ENCODE assay signal across 8 mouse cellular contexts in the genomic region with DNA sequence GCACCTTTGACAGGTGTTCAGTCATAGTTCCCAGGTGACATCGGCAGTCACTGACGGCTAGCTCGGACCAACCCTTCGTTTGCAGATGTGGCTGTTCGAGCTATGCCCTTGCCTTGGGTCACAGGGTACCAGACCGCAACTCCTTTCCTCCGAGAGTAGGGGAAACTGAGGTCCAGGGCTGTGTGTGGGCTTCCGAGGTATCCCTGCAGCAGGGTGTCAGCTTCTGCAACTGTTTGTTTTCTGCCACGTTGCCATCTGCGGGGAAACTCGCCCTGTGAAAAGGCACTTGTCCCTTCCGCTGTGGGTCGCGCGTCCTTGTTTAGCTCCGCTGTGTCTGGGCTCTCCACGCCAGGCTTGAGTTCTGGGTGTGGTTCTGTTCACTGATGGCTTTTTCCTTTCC. TPM values are rescaled to one million over a fixed set of nuclear protein-coding genes. Genes with fewer than 3 reads are reported as not detected.
DNase-seq lines count a peak whose midpoint lies in the region; ATAC-seq and TF ChIP-seq lines count a peak whose summit lies in the region.

No protein-coding gene starts in this region.

- H3K27ac ChIP-seq in embryonic facial prominence, embryonic 11.5 days (replicated peaks; ENCODE audit: low read depth, low read length), result no peak overlapping the region
- peak overlapping the region; percentile 86 for H3K27ac ChIP-seq in hindbrain, embryonic 10.5 days
- no peak overlapping the region for H3K27ac ChIP-seq in limb, embryonic 15.5 days
- H3K27ac ChIP-seq in midbrain, postnatal 0 days (ENCODE audit: low read depth, low read length), result peak overlapping the region; percentile 47; the same call in 1 of the 2 replicates

- H3K4me2 ChIP-seq in embryonic facial prominence, embryonic 11.5 days (ENCODE audit: low read depth, low read length), result peak overlapping the region; percentile 91
- peak overlapping the region; percentile 87 for H3K4me2 ChIP-seq in limb, embryonic 15.5 days
- H3K4me2 ChIP-seq in midbrain, postnatal 0 days (ENCODE audit: low read depth, low read length, poor library complexity, severe bottlenecking), result peak overlapping the region; percentile 95

- no peak; the same call in 1 of the 2 replicates for ATAC-seq in embryonic facial prominence, embryonic 11.5 days (replicated peaks; ENCODE audit: insufficient number of reproducible peaks, low FRiP score, low TSS enrichment, low read depth)
- no peak for ATAC-seq in limb, embryonic 15.5 days (ENCODE audit: insufficient number of reproducible peaks, low FRiP score, low TSS enrichment, low read depth)
- ATAC-seq in midbrain, postnatal 0 days (ENCODE audit: low FRiP score), result peak; percentile 74
- no peak for ATAC-seq in granulocyte monocyte progenitor cell, adult 5-6 weeks (replicated peaks; ENCODE audit: poor library complexity, severe bottlenecking)

- H3K4me3 ChIP-seq in embryonic facial prominence, embryonic 11.5 days (ENCODE audit: low read depth, low read length), result peak overlapping the region; percentile 77
- H3K4me3 ChIP-seq in hindbrain, embryonic 10.5 days, result peak overlapping the region; percentile 76
- peak overlapping the region; percentile 82 for H3K4me3 ChIP-seq in limb, embryonic 15.5 days
- H3K4me3 ChIP-seq in midbrain, postnatal 0 days (ENCODE audit: low read depth, low read length), result peak overlapping the region; percentile 76

- H3K36me3 ChIP-seq in embryonic facial prominence, embryonic 11.5 days (replicated peaks; ENCODE audit: control insufficient read depth, insufficient read depth, low read depth, low read length), result no peaks in the 10 kb centered on the region
- no peaks in the 10 kb centered on the region for H3K36me3 ChIP-seq in hindbrain, embryonic 10.5 days
- H3K36me3 ChIP-seq in limb, embryonic 15.5 days, result no peaks in the 10 kb centered on the region
- no peaks in the 10 kb centered on the region for H3K36me3 ChIP-seq in midbrain, postnatal 0 days (ENCODE audit: insufficient read depth, low read length)

- no peaks in the 10 kb centered on the region for H3K4me1 ChIP-seq in embryonic facial prominence, embryonic 11.5 days (ENCODE audit: control insufficient read depth, insufficient read depth, low read length)
- H3K4me1 ChIP-seq in hindbrain, embryonic 10.5 days (replicated peaks), result peaks cover 23% of the 10 kb centered on the region
- H3K4me1 ChIP-seq in limb, embryonic 15.5 days, result peaks cover 11% of the 10 kb centered on the region; the same call in 1 of the 2 replicates
- no peaks in the 10 kb centered on the region for H3K4me1 ChIP-seq in midbrain, postnatal 0 days (ENCODE audit: insufficient read depth, low read length)

- no peak for TF ChIP-seq CTCF in midbrain, postnatal 0 days (IDR thresholded peaks at IDR 0.05)

- no peaks in the 10 kb centered on the region for H3K27me3 ChIP-seq in embryonic facial prominence, embryonic 11.5 days (ENCODE audit: control insufficient read depth, insufficient read depth, low read length)
- H3K27me3 ChIP-seq in hindbrain, embryonic 10.5 days (ENCODE audit: insufficient read depth, poor library complexity, severe bottlenecking), result no peaks in the 10 kb centered on the region
- H3K27me3 ChIP-seq in limb, embryonic 15.5 days, result no peaks in the 10 kb centered on the region
- no peaks in the 10 kb centered on the region for H3K27me3 ChIP-seq in midbrain, postnatal 0 days (ENCODE audit: insufficient read depth, low read length)

- DNase-seq in right cerebral cortex, postnatal 10 days (ENCODE audit: low spot score in 2 of 2), result peak; percentile 54 to 63
- DNase-seq in right cerebral cortex, postnatal 36 days (ENCODE audit: low spot score in 2 of 2), result no peak
- peak; percentile 38 for DNase-seq in ZHBTc4 (ENCODE audit: low read depth, low spot score)
- no peak for DNase-seq in embryonic facial prominence, embryonic 11.5 days (ENCODE audit: low spot score)
- no peak for DNase-seq in hindbrain, embryonic 10.5 days (ENCODE audit: low spot score)
- peak; percentile 19 for DNase-seq in midbrain, postnatal 0 days (ENCODE audit: low spot score)

- 9% methylated on average over 17 of the region's 17 CpGs for WGBS in embryonic facial prominence, embryonic 11.5 days
- WGBS in hindbrain, embryonic 10.5 days, result 8% methylated on average over 17 of the region's 17 CpGs
- 6% methylated on average over 17 of the region's 17 CpGs for WGBS in limb, embryonic 15.5 days
- WGBS in midbrain, postnatal 0 days, result under 1% methylated on average over 17 of the region's 17 CpGs

- H3K9me3 ChIP-seq in embryonic facial prominence, embryonic 11.5 days (replicated peaks; ENCODE audit: control insufficient read depth, low read length), result no peaks in the 10 kb centered on the region
- H3K9me3 ChIP-seq in hindbrain, embryonic 10.5 days, result no peaks in the 10 kb centered on the region
- no peaks in the 10 kb centered on the region for H3K9me3 ChIP-seq in limb, embryonic 15.5 days
- H3K9me3 ChIP-seq in midbrain, postnatal 0 days (ENCODE audit: low read length), result no peaks in the 10 kb centered on the region

- peak overlapping the region; percentile 78 for H3K9ac ChIP-seq in embryonic facial prominence, embryonic 11.5 days (replicated peaks; ENCODE audit: low read length)
- H3K9ac ChIP-seq in limb, embryonic 15.5 days, result peak overlapping the region; percentile 66
- peak overlapping the region; percentile 71 for H3K9ac ChIP-seq in midbrain, postnatal 0 days (replicated peaks; ENCODE audit: low read length, poor library complexity, severe bottlenecking)

RNA-seq across cellular contexts. Expression of gene Slc36a1, which starts 0.5 kb away (rescaled TPM):
- polyA plus RNA-seq in embryonic facial prominence, embryonic 11.5 days (2014; fragmentation: Nextera tagmentation; extraction: Ambion mirVana), result 1.6 and 1.9 TPM in 2 replicates
- polyA plus RNA-seq in hindbrain, embryonic 10.5 days (2016; fragmentation: Nextera tagmentation; extraction: Ambion mirVana), result 1.6 TPM in 2 replicates
- 1.9 and 2.1 TPM in 2 replicates for polyA plus RNA-seq in limb, embryonic 15.5 days (2015; fragmentation: Nextera tagmentation; extraction: Ambion mirVana)
- total RNA-seq in midbrain, postnatal 0 days (2014; rRNA removed), result 27.6 and 31.8 TPM in 2 replicates
- polyA plus RNA-seq in midbrain, postnatal 0 days (2015; fragmentation: Nextera tagmentation; extraction: Ambion mirVana), result 2.5 and 2.8 TPM in 2 replicates
- total RNA-seq in granulocyte monocyte progenitor cell, adult 5-6 weeks (2014; fragmentation: Nextera tagmentation), result 52.6 and 53.3 TPM in 2 replicates
- total RNA-seq in granulocyte monocyte progenitor cell, adult 5-6 weeks (2017), result 11.4 and 12.9 TPM in 2 replicates

RNA-seq across cellular contexts. Expression of gene Slc36a2, which starts 19.7 kb away (rescaled TPM):
- 0.11 and 0.38 TPM in 2 replicates for polyA plus RNA-seq in embryonic facial prominence, embryonic 11.5 days (2014; fragmentation: Nextera tagmentation; extraction: Ambion mirVana)
- 0.97 and 1.0 TPM in 2 replicates for polyA plus RNA-seq in hindbrain, embryonic 10.5 days (2016; fragmentation: Nextera tagmentation; extraction: Ambion mirVana)
- 2.1 and 3.6 TPM in 2 replicates for polyA plus RNA-seq in limb, embryonic 15.5 days (2015; fragmentation: Nextera tagmentation; extraction: Ambion mirVana)
- total RNA-seq in midbrain, postnatal 0 days (2014; rRNA removed), result 0.27 and 0.61 TPM in 2 replicates
- polyA plus RNA-seq in midbrain, postnatal 0 days (2015; fragmentation: Nextera tagmentation; extraction: Ambion mirVana), result 0.52 and 0.79 TPM in 2 replicates
- 6.5 and 7.6 TPM in 2 replicates for total RNA-seq in granulocyte monocyte progenitor cell, adult 5-6 weeks (2014; fragmentation: Nextera tagmentation)
- total RNA-seq in granulocyte monocyte progenitor cell, adult 5-6 weeks (2017), result 1.9 and 2.8 TPM in 2 replicates

RNA-seq across cellular contexts. Expression of gene Slc36a3, which starts 53.1 kb away (rescaled TPM):
- polyA plus RNA-seq in embryonic facial prominence, embryonic 11.5 days (2014; fragmentation: Nextera tagmentation; extraction: Ambion mirVana), result not detected in 2 replicates
- not detected in 2 replicates for polyA plus RNA-seq in hindbrain, embryonic 10.5 days (2016; fragmentation: Nextera tagmentation; extraction: Ambion mirVana)
- not detected in 2 replicates for polyA plus RNA-seq in limb, embryonic 15.5 days (2015; fragmentation: Nextera tagmentation; extraction: Ambion mirVana)
- not detected in 2 replicates for total RNA-seq in midbrain, postnatal 0 days (2014; rRNA removed)
- polyA plus RNA-seq in midbrain, postnatal 0 days (2015; fragmentation: Nextera tagmentation; extraction: Ambion mirVana), result not detected in 2 replicates
- total RNA-seq in granulocyte monocyte progenitor cell, adult 5-6 weeks (2014; fragmentation: Nextera tagmentation), result not detected in 2 replicates
- not detected in 2 replicates for total RNA-seq in granulocyte monocyte progenitor cell, adult 5-6 weeks (2017)

Comparison
In these comparisons a context has a peak if more than half of its experiments do, and no peak if none do; other contexts are left out.
1. DNase-seq: peak in right cerebral cortex, postnatal 10 days (2 of 2), ZHBTc4 (single experiment) and midbrain, postnatal 0 days (single experiment); none in right cerebral cortex, postnatal 36 days (0 of 2), embryonic facial prominence, embryonic 11.5 days (single experiment) and hindbrain, embryonic 10.5 days (single experiment).
2. H3K27ac ChIP-seq: peak in hindbrain, embryonic 10.5 days (single experiment) and midbrain, postnatal 0 days (single experiment); none in embryonic facial prominence, embryonic 11.5 days (single experiment) and limb, embryonic 15.5 days (single experiment).
3. Peak in every context shown above with its lines, with median percentiles within 50 percentile points of each other: H3K4me2 ChIP-seq, H3K4me3 ChIP-seq and H3K9ac ChIP-seq.